Mouse (Mus musculus): ENCODE data around the gene Vrk3. TPM values are rescaled to one million over a fixed set of nuclear protein-coding genes. Genes with fewer than 3 reads are reported as not detected.
"Not testable (repeated sequence)": the region's sequence is repeated elsewhere in the genome, so short reads cannot be mapped to it uniquely, and the experiment has no call there.

The Vrk3 gene
- total RNA-seq (2021): 10 to 100 TPM; 42.8 to 43.4 TPM
- long read RNA-seq, experiment 1, transcript Vrk3-201 (15 exons, 1,969 nt): major isoform, 28 of 33 reads
- long read RNA-seq, experiment 1, partial matches to known transcripts: 3 of 33 reads
- long read RNA-seq, experiment 1, other reads (novel, unspliced or antisense): 2 of 33 reads
- long read RNA-seq, experiment 2, transcript Vrk3-201 (15 exons, 1,969 nt): major isoform, 40 of 57 reads
- long read RNA-seq, experiment 2, partial matches to known transcripts: 7 of 57 reads
- long read RNA-seq, experiment 2, other reads (novel, unspliced or antisense): 10 of 57 reads

DNA sequence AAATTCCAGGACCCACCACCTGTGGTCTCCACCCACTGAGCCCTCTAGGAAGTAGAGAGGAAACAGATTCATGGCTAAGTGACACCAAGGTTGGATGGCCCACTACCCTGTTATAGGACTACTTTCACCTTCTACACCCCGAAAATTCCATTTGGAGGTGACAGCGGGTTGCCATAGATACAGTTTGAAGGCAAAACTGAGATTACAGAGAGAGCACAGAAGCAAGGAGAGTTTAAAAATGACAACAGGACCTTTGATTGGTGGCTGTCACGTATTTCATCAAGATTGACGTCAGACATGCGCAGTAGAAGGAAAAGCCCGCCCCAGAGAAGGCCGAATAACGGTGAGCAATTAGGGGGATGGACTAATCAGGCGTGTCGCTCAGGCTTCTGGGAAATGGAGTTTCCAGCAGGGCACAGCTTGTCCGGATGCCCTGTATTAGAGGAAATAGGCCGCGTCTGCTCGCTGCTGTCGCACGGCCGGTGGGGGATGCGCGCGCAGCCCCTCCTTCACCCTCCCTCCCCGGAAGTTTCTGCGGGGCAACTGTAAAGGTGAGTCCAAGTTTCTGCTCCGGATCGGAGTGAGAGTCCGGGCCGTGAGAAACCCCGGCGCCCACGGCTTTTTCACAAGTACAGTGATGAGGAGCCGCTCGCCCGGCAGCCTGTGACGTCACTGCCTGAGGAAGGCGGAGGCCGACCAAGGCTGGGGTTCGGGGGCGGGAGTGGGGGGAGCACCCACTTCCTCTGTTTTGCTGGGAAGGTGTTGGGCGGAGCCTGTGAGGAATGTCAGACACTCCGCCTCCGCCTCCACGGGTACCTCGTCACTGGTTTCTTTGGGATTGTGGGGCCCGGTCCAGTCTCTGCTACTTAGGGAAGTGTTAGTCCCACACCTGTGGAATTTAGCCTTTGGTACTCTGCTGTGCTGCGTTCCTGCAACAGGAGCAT lies at the start of gene Vrk3:
Gene Vrk3, plus strand, starts transcription at position 313 of the 944 bp plus-strand sequence.
- peak; percentile 68 to 84 for DNase-seq (ENCODE audit: low spot score in 2 of 2)

DNA sequence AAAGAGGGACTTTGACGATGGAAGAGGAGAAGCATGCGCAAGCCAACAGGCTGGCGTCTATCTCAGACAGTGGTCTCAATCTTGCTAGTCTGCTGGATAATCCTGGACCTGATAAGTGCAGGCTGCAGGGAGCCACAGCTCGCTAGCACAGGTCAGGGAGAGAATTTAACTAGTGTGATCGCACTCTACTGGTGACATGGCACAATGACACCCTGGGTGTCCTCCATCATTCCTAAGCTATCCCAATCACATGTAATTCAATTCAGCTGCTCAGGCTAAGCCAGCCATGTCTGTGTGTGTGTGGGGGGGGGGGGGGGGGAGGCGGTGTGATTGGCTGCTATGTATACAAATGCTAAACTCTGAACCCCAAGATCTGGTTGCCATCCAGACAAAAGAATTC lies 46.3 kb upstream of the Vrk3 start:
- no peak for DNase-seq (ENCODE audit: low spot score in 2 of 2)

DNA sequence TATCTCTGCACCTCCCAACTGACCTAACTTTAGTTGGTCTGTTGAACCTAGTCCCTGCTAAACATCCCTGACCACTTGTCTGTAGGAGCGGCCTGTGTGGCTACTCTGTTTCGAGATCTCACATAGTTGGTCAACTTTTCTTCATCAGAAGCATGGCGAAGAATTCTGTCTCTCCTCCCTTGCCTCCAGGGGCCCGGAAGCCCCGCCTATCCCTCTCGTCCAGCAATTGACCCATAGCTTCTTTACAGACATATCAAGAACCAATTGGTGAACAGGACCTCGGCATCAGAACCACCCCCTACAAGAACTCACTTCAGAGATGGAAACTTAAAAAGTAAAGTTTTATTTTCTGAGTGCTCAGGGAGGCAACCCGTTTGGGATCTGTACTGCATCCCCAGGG lies 45.2 kb upstream of the Vrk3 start:
- DNase-seq (ENCODE audit: low spot score in 2 of 2): no peak

DNA sequence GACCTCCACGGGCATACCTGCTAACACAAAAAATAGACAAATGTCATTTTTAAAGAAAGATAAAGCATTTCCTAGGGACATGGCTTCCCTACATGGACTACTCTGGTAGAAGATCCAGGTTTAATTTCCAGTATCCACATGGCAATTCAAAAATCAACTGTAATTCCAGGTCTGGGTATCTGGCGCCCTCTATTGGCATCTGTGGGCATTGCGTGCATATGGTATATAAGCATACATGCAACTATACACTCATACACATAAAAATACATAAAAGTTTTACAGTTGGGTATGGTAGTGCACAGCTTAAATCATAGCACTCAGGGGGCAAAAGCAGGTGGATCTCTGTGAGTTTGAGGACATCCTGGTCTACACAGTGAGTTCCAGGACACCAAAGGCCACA lies 43.9 kb upstream of the Vrk3 start:
- DNase-seq (ENCODE audit: low spot score in 2 of 2): no peak

DNA sequence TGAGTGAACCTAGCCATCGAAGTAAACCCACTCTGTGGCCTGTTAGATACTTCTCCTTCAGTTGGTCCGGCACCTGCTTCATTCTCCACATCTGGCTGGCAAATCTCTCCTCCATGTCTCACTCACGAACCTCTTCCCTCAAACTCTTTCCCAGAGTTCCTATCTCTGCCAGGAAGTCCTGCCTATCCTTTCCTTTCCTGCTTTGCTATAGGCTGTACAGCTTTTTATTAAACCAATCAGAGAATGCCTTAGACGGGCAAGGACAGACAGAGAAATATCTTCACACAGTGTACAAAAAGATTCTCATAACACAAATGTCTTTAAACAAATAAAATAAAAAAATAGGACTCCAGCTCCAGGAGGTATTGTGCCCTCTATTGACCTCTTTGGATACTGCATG lies 43.1 kb upstream of the Vrk3 start:
- no peak for DNase-seq (ENCODE audit: low spot score in 2 of 2)

DNA sequence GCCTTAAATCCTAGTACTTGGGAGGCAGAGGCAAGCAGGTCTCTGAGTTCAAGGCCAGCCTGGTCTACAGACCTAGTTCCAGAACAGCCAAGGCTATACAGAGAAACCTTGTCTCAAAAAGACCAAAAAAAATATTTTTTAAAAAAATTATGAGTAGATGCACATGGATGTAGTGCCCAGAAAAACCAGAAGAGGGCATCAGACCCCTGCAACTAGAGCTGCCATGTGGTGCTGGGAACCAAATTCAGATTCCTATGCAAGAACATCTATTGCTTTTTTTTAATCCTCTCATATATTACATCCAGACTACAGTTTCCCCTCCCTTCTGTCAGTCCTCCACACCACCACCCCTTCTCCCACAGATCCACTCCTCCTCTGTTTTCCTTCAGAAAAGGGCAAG lies 41.9 kb upstream of the Vrk3 start:
- DNase-seq (ENCODE audit: low spot score in 2 of 2): no peak

DNA sequence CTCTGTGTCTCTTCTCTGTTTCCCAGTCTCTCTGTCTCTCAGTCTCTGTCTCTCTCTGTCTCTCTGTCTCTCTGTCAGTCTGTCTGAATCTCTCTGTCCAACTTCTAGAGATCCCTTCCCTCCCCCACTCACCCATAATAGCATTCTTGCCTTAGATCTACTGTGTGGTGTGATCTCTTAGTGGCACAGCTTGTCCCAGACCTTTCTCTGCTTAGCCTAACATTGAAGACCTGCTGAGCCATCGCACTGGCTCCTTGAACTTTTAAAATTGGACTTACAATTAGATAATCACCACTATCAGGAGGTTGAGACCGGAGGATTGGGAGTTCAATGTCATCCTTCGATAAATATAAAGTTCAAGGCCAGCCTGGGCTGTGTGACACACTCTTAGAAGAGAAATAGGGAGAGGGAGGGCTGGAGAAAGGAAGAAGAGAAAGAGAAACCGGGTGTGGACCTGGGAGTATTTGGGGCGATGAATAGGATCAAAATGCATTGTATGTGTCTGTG lies 41.0 kb upstream of the Vrk3 start:
- no peak for DNase-seq (ENCODE audit: low spot score in 2 of 2)

DNA sequence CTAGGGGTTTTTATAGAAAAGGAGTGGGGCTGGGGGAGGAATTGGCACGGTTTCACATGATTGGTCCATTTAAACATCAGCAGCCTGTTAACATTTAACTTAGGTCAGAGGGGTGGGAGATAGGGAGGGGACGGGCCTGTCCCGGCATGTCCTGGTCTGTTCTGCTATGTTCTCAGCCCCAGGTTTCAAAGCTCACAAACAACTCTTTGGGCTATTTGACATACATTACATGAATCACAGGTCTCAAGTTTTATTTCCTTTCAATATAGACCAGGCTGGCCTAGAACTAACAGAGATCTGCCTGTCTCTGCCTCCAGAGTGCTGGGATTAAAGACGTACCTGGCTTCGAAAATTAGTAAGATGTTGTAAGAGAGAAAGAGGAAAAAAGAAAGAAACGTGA lies 40.1 kb upstream of the Vrk3 start:
- not testable (repeated sequence) for DNase-seq (ENCODE audit: low spot score in 2 of 2)

DNA sequence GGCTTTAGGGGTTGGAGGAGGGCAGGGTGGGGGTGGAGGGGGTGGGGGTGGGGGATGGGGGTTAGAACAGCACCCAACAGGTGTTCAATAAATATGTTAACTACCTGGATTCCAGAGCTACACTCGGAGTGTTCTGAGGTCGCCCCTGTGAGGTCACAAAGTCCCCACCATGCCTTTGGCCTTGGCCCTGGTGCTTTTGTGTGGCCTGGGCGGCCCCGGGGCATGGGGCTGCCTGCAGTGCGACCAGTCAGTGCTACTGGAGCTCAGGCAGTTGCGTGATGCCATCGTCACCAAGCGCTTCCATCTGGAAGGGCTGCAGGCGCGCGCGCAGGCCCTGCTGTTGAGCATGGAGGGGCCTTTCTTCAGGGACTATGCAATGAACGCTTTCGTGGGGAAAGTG lies 39.6 kb upstream of the Vrk3 start, which contains the start of gene Izumo2:
Gene Izumo2, plus strand, starts transcription at position 169 of the 400 bp plus-strand sequence.
- DNase-seq (ENCODE audit: low spot score in 2 of 2): no peak

DNA sequence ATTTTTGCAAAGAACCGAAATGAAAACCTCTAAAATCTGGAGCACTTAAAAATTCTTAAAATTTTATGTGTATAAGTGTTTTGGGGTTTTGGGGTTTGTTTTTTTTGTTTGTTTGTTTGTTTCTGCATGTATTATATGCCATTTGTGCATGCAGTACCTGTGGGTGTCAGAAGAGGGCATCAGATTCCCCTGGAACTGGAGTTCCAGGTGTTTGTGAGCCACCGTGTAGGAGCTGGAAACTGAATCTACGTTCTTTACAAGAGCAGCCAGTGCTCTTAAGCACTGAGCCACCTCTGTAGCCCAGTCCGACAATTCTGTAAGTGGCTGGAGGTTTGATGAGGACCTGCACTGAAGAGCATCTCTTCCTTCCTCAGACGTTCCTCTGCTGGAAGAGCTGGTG lies 38.3 kb upstream of the Vrk3 start:
- no peak for DNase-seq (ENCODE audit: low spot score in 2 of 2)

DNA sequence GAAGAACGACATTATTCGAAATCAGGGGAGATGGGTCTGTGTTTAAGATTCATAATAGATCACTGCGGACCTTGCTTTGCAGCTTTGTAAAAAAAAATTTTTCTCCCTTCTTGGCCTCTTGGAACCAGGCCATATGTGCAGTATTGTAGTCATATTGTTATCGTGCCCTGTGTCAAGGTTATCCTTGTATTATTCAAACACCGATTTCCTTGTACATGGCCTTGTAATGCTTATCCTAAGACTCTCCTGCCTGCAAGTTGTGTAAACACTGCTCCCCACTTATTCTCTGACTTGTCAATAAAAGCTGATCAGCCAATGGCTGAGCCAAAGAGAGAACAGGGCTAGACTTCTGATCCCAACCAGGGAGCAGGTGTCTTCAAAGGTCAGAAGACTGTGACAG lies 26.2 kb upstream of the Vrk3 start:
- DNase-seq (ENCODE audit: low spot score in 2 of 2): no peak

DNA sequence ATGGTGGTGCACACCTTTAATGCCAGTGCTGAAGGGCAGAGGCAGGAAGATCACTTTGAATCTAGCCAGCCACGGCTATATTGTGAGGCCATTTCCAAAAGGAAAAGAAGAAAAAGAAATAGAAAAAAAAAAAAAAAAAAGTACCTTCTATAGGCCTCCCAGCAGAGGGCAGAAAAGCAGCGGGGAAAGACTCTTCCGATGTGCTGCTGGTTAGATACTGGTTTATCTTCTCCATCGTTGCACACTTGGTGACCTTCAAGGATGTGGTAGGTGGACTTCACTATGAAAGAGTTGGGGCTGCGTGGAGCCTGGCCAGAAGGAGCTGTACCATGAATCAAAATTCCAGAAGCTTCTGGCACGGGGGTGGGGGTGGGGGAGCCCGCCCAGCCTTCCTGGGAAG lies 23.9 kb upstream of the Vrk3 start:
- DNase-seq (ENCODE audit: low spot score in 2 of 2): no peak

DNA sequence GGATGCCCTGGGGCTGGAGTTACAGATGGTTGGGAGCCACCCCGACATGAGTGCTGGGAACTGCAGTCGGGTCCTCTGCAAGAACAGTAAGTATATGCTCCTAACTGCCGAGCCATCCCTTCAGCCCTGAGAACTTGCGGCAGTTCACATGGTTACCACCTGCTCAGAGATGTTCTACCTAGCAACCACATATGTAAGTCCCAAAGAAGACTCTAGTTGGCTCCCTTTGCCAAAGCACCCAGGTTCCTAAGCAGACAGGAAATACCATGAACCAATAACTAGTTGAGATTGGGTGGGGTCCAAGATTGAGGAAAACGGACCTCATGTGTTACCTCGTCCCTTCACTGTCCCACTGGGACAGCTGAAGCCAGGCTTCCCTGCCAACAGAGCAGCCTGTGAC lies 21.9 kb upstream of the Vrk3 start:
- no peak for DNase-seq (ENCODE audit: low spot score in 2 of 2)

DNA sequence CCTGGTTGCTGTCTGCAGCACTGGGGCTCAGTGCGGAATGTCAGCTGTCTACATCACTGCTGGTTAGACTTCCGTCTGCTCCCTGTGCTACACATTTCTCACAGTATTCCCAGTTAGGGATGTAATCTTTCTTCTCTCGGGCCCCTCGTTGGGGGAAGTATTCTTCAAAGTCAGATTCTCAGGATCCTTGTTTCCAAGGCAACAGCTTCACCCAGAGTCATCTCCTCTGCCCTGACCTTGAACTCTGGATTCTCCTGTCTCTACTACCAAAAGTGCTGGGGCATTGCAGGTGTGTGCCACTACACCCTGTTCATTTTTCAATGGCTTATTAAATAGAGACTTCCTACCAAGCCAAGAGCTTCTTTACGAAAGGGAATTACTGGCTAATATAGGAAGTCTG lies 21.1 kb upstream of the Vrk3 start:
- DNase-seq (ENCODE audit: low spot score in 2 of 2): no peak

DNA sequence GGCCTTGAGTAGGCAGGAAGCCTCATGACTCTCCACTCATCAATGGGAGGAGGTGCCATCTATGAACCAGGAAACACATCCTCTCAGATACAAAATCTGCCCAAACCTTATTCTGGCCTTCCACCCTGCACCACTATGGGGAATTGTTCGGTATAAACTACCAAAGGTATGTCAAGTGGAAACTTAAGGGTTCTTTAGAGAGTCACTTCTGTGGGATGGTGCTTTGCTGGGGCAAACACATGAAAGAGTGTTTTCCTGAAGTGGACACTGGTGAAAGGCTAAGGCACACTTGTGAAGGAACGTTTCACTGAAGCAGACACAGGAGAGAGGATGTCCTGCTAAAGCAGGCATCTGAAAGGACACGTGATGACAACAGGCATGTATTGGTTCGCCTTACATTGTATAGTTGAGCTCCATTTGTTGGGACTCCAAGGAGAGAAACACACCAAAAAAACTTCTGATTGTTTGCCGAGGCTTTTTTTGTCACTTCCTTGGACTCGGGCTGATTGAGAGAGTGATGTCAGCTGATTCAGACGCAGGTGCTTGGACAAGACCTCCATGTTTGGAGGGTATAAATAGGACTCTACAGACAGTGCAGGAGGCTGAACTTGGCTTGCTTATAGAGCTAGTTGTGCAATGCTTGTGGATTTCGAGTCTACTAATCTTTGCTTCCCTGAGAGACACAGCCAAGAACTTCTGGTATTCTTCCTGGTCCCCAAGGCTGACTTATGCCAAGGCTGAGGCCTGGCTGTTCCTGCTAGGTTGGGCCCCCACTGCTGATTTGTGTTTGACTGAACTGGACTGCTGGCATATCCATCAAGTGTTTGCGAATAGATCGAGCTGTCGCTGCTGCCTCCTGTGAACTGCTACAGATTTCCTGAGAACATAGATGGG lies 19.9 kb upstream of the Vrk3 start:
- no peak for DNase-seq (ENCODE audit: low spot score in 2 of 2)

DNA sequence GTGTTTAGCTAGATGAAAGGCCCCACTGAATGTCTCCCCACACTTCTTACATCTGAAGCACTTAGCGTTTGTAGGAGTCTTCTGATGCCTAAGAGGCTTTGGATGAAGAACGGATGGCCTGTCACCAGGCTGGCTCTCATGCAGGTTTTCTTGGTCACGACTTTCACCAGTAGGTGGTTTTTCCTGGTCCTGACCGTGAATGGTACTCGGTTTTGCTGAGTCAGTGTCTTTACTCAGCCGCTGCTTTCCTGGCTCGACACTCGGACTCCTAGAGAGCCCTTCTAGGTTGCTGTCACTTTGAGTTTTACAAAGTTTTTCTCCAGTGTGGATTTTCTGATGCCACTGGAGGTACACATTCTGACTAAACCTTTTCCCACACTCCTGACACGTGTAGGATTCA lies 14.5 kb upstream of the Vrk3 start:
- DNase-seq (ENCODE audit: low spot score in 2 of 2): no peak

DNA sequence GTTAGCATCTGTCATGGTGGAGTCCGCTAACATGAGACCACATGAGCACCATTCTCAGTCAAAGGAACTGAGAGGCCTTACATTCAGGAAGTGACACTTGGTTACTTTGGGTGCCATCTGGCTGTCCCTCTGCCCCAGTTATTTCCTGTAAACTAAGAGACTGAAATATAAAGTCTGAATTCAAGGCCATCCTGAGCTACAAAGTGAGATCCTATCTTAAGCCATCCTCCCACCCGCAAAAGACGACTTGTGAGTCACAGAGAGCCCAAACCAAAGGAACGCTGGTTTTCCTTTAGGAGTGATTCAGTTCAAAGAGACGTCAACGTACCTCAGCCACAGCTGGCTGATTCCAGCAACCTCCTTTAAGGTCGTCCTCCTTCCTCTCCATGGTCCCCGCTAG lies 6.9 kb upstream of the Vrk3 start:
- no peak for DNase-seq (ENCODE audit: low spot score in 2 of 2)

DNA sequence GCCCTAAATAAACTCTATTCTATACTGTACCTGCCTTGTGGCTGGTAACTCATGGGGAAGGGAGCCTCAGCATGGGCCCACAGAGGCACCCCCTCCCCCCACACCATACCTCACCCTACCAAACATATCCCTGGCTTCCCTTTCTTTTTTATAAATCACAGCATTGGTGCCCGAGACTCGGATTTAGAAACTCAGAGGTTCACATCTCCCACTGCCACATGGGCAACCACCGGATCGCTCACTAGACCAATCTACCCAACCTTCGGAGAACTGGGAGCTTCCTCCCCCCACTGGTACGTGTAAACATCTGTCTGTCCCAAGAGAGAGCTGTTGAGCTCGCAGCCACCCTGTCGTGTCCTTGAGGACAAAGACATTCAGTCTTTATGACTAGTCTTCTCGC lies 3.9 kb upstream of the Vrk3 start:
- DNase-seq (ENCODE audit: low spot score in 2 of 2): no peak

DNA sequence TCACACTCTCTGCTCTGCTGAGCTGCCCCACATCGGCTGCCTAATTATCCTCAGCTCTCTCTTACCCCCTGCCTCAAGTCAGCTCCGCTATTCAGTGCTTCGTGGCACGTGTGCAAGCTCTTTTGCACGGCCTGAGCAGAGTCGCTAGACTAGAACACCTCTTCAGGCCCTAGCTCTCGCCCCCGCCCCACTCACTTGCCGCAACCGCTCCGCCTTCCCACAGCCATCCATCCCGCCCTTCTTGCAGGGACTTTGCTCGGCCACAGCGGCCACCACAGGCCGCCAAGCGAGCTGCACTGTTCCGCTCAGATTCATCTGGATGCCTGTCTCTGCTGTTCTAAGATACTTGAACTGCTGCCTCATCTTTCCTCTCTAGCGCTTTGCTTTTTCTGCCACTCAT lies 3.1 kb upstream of the Vrk3 start:
- peak; percentile 39 to 50 for DNase-seq (ENCODE audit: low spot score in 2 of 2)

DNA sequence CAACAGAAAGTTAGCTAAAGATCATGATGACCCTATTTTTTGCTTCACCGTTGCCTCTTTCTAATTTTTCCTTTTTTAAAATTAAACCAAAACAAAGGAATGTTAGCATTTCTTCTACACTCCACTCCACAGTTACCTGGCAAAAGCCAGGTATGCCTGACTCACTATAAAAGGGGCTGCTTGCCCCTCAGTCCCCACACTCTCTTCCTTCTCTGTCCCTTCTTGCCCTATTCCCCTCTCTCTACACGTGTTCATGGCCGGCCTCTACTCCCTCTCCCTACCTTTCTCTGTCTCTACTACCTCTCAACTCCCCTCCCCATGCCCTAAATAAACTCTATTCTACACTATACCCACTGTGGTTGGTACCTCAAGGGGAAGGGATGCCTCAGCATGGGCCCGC lies 1.1 kb upstream of the Vrk3 start:
- DNase-seq (ENCODE audit: low spot score in 2 of 2): no peak

DNA sequence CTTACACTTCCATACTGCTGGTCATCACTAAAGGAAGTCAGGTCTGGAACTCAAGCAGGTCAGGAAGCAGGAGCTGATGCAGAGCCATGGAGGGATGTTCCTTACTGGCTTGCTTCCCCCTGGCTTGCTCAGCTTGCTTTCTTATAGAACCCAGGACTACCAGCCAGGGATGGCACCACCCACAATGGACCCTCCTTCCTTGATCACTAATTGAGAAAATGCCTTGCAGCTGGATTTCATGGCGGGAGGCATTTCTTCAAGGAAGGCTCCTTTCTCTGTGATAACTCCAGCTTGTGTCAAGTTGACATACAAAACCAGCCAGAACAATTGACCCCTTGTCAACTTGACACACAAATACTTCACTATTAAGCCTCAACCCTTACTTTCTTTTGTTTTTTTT lies 2.7 kb downstream of the Vrk3 start, which contains the start of gene Zfp473:
Gene Zfp473, minus strand, starts transcription at position 101 of the 400 bp plus-strand sequence.
- DNase-seq (ENCODE audit: low spot score in 2 of 2): not testable (repeated sequence)

Data from adrenal gland, postnatal 4 days (tissue).